Mouse (Mus musculus): Measurements from ENCODE around the gene Alg14. TPM values are rescaled to one million over a fixed set of nuclear protein-coding genes. Genes with fewer than 3 reads are reported as not detected.

Gene Alg14
- total RNA-seq, 2 experiments from 2014 or later, result 15.2 to 16.3 TPM

DNA sequence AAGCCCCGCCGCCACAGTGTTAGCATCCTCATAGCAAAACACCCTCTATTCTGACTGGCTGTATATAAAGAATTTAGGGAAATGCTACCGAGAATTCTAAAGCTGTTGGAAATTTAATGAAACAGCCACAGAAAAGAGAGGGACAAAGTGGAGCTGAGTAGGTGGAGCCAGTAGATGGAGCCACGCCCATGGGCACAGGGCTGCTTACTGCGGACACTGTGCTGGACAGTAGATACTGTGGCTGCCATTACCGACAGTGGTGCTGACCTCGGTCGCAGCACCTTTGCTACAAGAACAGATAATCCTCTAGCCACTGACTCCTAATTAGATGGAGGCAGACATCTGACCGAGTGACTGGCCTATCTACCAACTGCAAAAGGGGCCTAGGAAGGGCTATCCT, 64.0 kb downstream of the Alg14 start:
- intact Hi-C loops (cut with DNase I), result loop anchor here (5.0 kb wide), 1 partner anchor 72 kb away; the partner anchor contains the start of gene Cnn3
- DNase-seq (ENCODE audit: low spot score in 2 of 2), result no peak

DNA sequence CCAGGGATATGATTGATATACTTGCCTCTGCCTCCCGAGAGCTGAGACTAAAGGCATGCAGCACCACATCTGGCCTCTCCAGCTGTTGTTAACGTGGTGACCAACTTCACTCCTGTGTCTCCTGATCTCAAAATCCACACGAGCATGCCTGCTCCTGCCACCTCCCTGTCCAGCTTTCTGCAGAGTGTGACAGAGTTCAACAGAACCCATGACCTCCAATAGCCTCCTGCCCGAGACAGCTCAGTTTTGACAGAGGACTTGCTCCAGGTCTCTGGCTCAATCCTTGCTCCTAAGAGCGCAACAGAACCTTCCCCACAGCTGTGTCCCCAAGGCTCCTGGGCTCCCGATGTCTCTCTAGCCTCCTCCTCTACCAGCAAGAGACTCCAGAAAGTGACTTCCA, 64.5 kb downstream of the Alg14 start:
- DNase-seq (ENCODE audit: low spot score in 2 of 2), result no peak
- intact Hi-C loops (cut with DNase I), result loop anchor here (5.0 kb wide), 1 partner anchor 71 kb away; the partner anchor contains the start of gene Cnn3

DNA sequence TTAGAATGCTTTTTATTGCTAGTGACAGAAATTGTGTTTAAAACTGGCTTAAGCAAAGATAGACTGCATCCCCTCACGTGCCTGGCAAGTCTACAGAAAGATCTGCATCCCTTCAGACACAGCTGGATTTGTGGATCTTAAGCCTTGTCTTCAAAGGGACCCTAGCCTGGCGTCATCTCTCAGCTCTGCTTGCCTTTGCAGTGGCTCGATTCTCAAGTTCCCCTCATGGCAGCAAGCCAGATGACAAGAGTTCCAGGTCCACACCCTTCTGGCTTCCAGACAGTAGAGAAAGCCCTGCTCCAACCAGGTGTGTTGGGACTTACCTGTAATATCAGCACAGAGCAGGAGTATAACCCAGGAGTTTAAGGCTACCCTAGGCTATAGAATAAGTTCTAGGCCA, 65.5 kb downstream of the Alg14 start:
- DNase-seq (ENCODE audit: low spot score in 2 of 2), result no peak

DNA sequence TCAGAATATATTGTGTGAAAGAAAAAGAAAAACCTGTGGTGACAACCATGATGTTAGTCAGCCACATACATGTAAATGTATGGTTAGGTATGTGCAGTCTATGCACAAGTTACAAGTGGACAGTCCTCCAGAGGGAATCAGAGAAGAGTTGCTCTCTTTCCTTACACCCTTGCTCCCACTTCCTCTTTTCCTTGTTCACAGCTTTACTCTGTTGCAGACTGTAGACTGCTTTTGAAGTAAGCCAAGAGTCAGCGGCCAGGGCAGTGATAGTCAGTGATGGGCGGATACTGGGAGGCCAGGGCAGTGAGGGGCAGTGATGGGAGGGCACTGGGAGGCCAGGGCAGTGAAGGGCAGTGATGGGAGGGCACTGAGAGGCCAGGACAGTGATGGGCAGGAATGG, 66.7 kb downstream of the Alg14 start:
- DNase-seq (ENCODE audit: low spot score in 2 of 2), result no peak
- intact Hi-C loops (cut with DNase I), result loop anchor here (5.0 kb wide), 1 partner anchor 69 kb away; the partner anchor contains the start of gene Cnn3

More for the DNA sequence above, 65.5 kb downstream of the Alg14 start:
- intact Hi-C loops (cut with DNase I), result loop anchor here (5.0 kb wide), 1 partner anchor 70 kb away; the partner anchor contains the start of gene Cnn3

DNA sequence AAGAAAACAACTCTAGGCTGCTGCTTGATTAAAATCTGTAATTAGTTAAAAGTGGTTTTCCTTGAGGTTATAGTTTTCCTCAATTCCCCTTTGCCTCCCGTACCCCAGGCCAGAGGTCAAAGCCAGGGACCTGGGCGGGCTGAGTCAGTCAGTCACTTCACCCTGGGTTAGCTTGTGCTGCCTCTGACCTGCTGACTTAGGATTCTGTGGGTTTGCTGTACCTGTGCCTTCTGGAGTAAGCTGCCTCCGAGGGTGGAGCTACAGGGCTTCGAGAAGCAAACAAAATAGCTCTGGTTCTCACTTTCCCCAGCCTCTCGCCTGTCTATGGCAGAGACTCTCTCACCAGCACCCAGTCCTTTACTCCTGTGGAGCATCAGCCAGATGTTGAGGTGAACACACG, 67.3 kb downstream of the Alg14 start:
- intact Hi-C loops (cut with DNase I), result loop anchor here (5.0 kb wide), 1 partner anchor 68 kb away; the partner anchor contains the start of gene Cnn3
- no peak for DNase-seq (ENCODE audit: low spot score in 2 of 2)

DNA sequence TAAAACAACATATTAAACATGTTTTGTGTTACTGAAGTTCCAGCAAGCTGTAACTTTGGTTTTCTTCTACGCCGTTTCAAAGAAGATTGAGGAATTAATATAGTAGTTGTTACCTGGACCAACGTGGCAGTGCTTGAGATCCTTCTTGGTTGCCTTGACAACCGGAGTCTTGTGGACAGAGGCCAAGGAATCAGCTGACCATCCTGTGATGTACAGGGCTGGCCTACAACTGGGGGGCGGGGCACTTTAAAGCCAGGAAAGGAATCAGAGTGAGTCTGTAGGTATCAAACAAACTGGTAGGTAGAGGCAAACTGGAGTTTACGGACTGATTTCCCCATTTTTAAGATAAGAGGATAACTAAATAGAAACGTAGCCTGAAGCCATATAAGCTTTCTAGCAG, 67.7 kb downstream of the Alg14 start:
- no peak for DNase-seq (ENCODE audit: low spot score in 2 of 2)
- intact Hi-C loops (cut with DNase I), result loop anchor here (5.0 kb wide), 1 partner anchor 68 kb away; the partner anchor contains the start of gene Cnn3

DNA sequence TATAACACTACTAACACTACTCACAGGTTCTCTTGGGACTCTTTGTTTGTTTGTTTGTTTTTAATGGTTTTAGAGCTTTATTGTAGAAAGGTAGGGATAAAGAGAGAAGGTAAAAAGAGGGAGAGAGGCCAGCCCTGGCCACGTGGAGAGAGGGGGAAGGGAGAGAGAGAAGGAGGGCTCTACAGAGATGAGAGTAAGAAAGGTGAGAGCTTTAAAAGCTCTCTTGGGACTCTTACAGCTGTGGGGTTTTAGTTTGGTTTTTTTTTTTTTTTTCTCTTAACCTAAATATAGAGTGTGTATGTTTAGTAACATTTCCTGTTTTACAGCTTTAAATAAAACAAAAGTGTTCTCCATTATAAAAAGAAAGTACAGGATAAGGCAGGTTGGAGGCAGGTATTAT, 70.4 kb downstream of the Alg14 start:
- no peak for DNase-seq (ENCODE audit: low spot score in 2 of 2)
- intact Hi-C loops (cut with DNase I), result no loop called here

DNA sequence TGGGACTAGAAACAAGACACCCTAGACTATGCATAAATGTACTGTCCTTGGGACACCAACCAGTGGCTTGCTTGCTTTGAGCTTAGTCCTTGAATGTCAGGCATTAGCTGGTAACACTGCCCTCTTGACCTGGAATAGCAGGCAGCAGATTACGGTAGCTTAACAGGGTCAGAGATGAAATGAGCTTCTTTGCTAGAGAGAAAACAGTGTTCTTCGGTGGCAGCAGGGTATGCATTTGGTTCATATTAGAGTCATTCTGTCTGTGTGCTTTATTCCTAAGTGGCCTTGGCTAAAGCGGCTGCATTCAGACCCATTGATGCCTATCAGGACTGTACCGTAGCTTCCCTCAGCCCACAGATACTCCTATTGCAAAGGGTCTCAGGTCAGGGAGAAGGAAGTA, 72.8 kb downstream of the Alg14 start:
- intact Hi-C loops (cut with DNase I), result no loop called here
- no peak for DNase-seq (ENCODE audit: low spot score in 2 of 2)

DNA sequence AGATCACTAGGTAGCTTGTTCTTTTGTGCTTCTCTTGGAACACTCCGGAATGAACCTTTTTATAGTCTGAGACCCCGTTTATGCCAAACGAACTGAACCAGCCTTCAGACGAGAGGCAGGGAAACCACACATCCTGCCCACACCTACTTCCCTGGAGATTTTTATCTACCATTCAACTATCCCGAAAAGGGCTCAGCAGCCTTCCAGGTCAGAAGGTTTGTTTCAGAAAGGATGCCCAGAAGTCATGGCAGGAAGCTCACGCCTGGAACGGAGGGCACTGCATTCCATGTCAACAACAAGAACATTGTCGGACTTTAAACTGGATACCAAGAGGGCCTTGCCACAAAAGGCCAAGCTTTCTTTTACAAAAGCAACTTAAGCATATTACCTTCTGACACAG, 73.6 kb downstream of the Alg14 start:
- intact Hi-C loops (cut with DNase I), result no loop called here
- DNase-seq (ENCODE audit: low spot score in 2 of 2), result no peak

DNA sequence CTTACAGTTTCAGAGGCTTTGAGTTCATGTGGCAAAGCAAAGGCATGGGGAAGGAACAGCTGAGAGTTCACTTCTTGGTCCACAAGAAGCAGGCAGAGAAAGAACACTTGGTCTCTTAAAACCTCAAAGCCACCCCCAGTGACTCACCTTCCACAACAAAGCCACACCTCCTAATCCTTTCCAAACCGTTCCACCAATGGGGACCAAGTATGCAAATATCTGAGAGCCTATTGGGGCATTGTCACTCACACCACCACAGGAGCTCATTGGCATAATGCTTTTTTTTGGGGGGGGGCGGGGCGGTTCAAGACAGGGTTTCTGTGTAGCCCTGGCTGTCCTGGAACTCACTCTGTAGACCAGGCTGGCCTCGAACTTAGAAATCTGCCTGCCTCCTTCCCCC, 77.0 kb downstream of the Alg14 start:
- no peak for DNase-seq (ENCODE audit: low spot score in 2 of 2)
- intact Hi-C loops (cut with DNase I), result no loop called here

DNA sequence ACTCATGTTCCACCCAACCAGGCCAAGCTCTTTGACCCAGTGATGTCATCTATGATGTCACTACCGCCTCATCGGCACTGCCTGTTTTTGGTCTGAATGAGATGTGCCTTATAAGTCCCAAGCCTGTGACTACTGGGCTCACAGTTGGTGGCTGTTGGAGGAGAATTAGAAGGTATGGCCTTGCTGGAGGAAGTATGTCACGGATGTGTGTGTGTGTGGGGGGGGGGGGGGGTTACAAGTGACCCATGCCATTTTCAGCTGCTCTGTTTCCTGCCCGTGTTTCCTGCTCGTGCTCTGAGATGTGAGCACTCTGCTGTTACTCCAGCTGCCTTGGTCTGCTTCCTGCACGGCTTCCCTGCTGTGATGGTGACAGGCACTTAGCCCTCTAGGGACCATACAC, 77.9 kb downstream of the Alg14 start:
- DNase-seq (ENCODE audit: low spot score in 2 of 2), result no peak
- intact Hi-C loops (cut with DNase I), result no loop called here

DNA sequence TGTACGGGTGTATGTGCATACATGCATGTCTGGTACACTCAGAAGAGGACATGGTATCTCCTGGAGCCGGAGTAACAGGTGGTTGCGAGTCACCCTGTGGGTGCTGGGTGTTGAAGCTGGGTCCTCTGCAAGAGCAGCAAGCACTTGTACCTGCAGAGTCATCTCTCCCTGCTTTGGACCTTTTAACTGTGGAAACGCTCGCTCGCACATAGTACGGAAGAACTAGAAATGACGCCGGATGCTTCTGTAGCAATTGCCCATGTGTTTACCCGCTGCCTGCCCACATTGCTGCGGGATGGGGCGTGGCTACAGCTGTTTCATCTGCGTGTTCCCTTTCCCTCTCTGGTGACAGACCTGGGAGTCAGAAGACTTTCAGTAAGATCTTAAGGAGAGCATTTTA, 78.7 kb downstream of the Alg14 start:
- peak in 1 of 2 experiments; percentile 50 for DNase-seq (ENCODE audit: low spot score in 2 of 2)

DNA sequence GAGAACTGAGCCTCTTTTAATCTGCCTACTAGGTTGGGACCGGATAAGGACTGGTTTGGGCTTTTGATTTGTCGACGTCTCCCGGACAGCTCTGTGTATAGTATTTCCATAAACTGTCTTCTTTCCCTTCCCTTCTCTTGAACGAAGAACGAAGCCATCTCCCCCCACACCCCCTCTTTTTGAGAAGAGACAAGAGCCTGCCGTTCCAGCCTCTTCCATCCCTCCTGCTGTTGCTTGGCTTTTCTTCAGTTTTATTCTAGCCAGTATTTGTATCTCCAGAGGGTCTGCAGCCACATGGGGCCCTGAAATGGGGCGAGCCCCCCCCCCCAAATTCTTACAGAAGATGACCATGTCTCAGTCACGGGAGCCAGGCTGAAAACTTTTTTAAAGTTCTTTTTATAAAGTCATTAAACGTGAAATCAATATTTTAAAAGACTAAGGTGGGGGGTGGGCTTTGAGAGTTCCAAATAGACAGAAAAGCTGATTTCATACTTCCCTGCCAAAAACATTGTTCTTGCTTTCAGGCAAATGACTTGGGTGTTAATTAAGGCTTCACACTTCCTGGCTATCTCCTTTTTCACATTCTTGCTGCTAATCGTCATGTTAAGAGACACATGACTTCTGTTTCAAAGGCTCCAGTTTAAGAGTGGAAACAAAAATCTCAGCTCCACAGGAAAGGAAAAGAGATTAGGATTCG, 79.4 kb downstream of the Alg14 start:
- no peak for DNase-seq (ENCODE audit: low spot score in 2 of 2)
- intact Hi-C loops (cut with DNase I), result no loop called here

More for the DNA sequence above, 78.7 kb downstream of the Alg14 start:
- intact Hi-C loops (cut with DNase I), result no loop called here

DNA sequence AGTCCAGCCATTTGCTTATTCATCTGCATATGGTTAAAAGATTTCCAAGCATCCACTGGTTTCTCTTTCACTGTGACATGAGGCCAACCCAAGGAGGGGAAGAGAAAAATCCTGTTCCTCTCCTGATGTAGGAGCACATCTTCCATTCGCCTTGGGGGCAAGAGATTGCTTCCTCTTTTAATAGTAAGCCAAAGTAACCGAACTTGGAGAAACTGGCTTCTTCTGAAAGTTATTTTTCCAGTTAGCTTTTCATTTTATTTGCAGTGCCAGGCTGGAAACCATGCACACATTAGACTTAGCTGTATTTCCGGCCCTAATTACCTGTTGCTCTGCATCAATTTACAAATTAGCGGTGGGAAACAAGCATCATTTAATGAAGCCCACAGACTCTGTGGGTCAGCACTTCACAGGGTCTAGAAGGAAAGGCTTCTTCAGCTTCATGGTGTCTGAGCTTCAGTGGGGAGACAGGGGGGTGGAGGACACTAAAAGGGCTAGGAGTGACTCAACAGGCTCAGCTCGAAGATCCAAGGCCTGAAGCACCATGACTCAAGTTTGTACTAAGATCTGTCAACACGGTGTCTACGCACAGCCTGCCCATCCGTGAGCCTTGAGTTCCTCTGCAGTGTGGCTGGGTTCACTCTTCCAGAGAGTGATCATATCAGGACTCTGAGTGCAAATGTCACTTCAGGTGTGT, 80.1 kb downstream of the Alg14 start:
- intact Hi-C loops (cut with DNase I), result no loop called here
- DNase-seq (ENCODE audit: low spot score in 2 of 2), result no peak

DNA sequence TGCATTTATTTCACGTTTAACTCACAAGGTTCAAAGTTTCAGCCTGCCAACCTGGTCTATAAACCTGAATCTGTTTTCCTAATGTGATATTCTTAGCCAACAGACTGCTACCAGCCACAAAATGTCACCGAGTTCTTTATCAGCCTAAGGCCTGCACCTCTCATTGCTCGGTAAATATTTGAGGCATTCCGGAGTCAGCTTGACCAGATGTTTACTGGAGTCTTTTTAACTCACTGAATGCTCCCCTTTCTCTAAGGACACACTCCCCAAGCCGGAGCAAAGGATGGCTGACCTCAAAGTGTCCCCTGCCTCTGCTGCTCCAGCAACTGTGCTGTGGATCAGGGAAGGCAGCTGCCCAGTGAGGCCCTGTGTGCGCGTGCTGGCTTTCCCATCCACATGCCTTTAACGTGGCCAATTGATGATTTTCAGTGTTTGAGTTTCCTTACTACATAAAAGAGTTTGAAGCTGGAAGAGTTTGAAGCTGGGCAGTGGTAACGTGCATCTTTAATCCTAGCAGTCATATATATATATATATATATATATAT, 82.4 kb downstream of the Alg14 start:
- DNase-seq (ENCODE audit: low spot score in 2 of 2), result no peak
- intact Hi-C loops (cut with DNase I), result no loop called here

DNA sequence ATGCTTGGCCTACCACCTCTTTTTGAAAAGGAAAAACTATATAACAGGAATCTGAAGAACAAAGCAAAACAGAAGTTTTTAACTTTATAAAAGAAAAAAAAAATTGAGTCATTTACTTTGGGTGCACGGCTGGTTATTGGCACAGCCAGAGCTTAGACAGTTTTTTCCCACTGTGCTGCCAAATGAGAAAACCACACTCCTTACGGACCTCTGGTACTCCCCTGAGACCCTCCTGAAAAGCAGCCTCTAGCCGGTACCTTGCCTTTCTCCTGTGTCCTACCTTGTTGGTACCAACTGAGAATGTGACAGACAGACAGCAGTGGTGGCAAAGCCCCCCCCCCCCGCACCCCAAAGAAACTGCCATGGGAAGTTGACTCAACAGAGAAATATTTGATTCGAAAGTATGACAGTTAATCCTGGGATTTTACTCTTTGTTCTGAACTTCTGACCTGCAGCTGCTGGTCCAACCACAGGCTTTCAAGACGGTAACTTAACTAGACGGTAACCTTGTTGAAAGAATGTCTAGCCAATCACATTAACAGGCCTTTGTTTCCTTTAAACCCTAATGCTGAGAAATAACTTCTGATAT, 84.1 kb downstream of the Alg14 start:
- no peak for DNase-seq (ENCODE audit: low spot score in 2 of 2)
- intact Hi-C loops (cut with DNase I), result no loop called here

DNA sequence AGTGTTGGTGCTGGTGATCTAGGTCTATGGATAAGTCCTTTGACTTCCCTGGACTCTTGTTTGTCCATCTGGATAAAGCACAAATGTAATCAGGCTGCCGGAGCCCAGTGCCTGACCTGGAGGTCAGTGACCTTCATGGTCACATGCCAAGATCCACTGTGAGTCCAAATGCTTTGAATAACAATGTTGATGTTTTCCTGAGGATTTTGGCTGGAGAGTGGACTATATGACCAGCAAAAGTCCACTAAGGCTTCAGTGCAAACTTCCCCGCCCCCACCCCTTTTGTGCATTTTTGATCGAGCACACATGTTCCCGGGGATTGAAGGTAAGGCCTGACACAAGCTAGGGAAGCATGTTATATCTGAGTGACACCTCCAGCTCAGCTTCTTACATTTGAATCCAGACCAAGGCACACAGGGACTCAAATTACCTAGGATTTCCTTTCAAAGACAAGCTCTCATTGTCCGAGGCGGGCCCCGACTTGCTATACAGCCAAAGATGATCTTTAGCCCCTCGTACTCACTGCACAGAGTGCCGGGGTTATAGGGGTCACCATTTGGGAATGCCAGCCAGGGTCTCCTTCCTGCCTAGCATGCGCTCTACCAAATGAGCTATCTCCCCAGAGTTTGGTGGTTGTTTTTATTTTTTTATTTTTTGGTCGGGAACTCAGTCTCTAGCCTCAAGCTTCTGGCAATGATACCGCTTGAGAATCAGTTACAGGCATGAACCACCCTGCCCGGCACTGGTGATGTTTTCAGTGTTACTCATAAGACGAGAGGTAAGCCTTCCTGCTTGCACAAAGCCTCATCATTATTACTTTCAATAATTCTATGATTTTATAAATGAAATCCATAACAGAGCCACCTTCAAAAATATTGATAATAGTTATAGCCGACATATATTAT, 87.4 kb downstream of the Alg14 start:
- intact Hi-C loops (cut with DNase I), result no loop called here
- no peak for DNase-seq (ENCODE audit: low spot score in 2 of 2)

DNA sequence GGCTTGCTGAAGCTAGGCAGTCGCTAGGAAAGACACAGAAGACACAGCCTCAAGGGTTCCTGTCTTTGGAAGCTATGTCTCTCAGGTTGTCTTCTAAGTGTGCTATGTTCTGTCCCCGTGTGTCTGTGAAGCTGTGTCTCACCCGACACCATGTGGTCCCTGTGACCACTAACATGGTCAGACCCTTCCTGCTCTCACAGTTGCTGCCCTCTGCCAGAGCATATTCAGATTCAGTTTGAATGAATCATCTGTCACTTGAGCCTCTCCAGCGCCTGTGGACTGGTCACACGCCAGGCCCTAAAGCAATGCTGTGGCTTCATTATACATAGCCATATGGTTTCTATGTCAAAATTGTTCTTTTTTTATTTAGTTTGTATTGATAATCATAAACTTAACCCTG, 88.1 kb downstream of the Alg14 start:
- no peak for DNase-seq (ENCODE audit: low spot score in 2 of 2)
- intact Hi-C loops (cut with DNase I), result no loop called here

DNA sequence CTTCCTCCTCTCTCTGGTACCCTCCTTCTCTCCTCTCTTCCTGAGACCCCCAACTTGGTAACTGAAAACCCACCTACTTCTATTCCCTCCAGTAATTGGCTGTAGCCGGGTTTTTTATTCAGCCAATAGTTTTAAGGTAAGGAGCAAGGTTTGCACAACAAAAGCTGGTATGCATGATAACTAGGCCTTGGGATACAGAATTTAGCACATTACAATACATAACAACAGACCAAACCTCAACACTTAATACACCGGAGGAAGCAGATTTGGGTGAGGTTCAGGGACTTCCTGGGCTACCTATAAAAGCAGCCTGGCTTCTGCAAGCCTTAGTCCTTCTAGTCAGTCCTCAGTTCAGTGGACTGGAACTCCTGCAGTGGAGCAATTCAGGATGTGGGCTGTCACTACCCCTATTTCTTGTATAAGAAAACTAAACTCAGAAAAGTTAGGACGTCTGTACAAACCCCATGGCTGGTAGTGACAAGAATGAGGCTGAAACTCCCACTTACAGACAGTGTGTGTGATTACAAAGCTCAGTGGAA, 96.0 kb downstream of the Alg14 start:
- DNase-seq (ENCODE audit: low spot score in 2 of 2), result no peak
- intact Hi-C loops (cut with DNase I), result no loop called here

Data from left cerebral cortex, postnatal 25 days (tissue).